ENCODE assay signal across 17 mouse cellular contexts in genomic region chr16:94095109-94095822, GRCm38 (mm10). TPM values are rescaled to one million over a fixed set of nuclear protein-coding genes. Genes with fewer than 3 reads are reported as not detected.
DNase-seq lines count a peak whose midpoint lies in the region; ATAC-seq and TF ChIP-seq lines count a peak whose summit lies in the region.
"Had no signal": no experiment of that assay in that cellular context is flagged by ENCODE, and none has a peak within 500 bp of the region (broad histone marks: within the 10 kb centered on the region; RNA-seq: fewer than 3 reads in every experiment).

No protein-coding gene starts in this region.

- no peaks in the 10 kb centered on the region for H3K36me3 ChIP-seq in lung, embryonic 14.5 days (ENCODE audit: insufficient read depth)
- H3K36me3 ChIP-seq in limb, embryonic 12.5 days: no peaks in the 10 kb centered on the region

- ATAC-seq in lung, embryonic 14.5 days (ENCODE audit: insufficient read depth): no peak
- ATAC-seq in limb, embryonic 12.5 days (ENCODE audit: insufficient number of reproducible peaks, insufficient read depth, low FRiP score, low TSS enrichment, low read depth): no peak
- ATAC-seq: activated CD4-positive, CD25-positive, alpha-beta regulatory T cell, adult 4 months had no signal

- TF ChIP-seq CTCF in gastrocnemius, adult 2 months (IDR thresholded peaks at IDR 0.05): no peak
- no peak for TF ChIP-seq CTCF in lung, embryonic 14.5 days (IDR thresholded peaks at IDR 0.05; ENCODE audit: low read depth)

- H3K27me3 ChIP-seq in lung, embryonic 14.5 days (ENCODE audit: insufficient read depth, low read length): peaks cover 81% of the 10 kb centered on the region
- H3K27me3 ChIP-seq in limb, embryonic 12.5 days: peaks cover 91% of the 10 kb centered on the region

- H3K9ac ChIP-seq in lung, embryonic 14.5 days: no peak overlapping the region
- no peak overlapping the region for H3K9ac ChIP-seq in limb, embryonic 12.5 days (replicated peaks)

- intact Hi-C loops in gastrocnemius, adult 2 months (cut with DNase I): no loop called here
- intact Hi-C loops in gastrocnemius, postnatal 14 days (cut with DNase I; ENCODE audit: low total_unique reads): no loop called here

- H3K27ac ChIP-seq in gastrocnemius, adult 2 months: no peak overlapping the region
- H3K27ac ChIP-seq in lung, embryonic 14.5 days (ENCODE audit: low read depth): no peak overlapping the region
- H3K27ac ChIP-seq in limb, embryonic 12.5 days: no peak overlapping the region

- no peaks in the 10 kb centered on the region for H3K9me3 ChIP-seq in lung, embryonic 14.5 days (ENCODE audit: low read depth, low read length)
- no peaks in the 10 kb centered on the region for H3K9me3 ChIP-seq in limb, embryonic 12.5 days

- no peak overlapping the region for H3K4me2 ChIP-seq in lung, embryonic 14.5 days
- H3K4me2 ChIP-seq in limb, embryonic 12.5 days: peak overlapping the region; percentile 26

- 2% methylated on average over 26 of the region's 26 CpGs for WGBS in lung, embryonic 14.5 days
- 1% methylated on average over 26 of the region's 26 CpGs for whole genome bisulfite sequencing in limb, embryonic 12.5 days

- peak overlapping the region; percentile 34 for H3K4me3 ChIP-seq in gastrocnemius, adult 2 months
- H3K4me3 ChIP-seq in lung, embryonic 14.5 days (ENCODE audit: low read depth, low read length): no peak overlapping the region
- H3K4me3 ChIP-seq in limb, embryonic 12.5 days (replicated peaks): no peak overlapping the region; the same call in 1 of the 2 replicates

- H3K4me1 ChIP-seq in lung, embryonic 14.5 days (ENCODE audit: insufficient read depth): no peaks in the 10 kb centered on the region
- peaks cover 32% of the 10 kb centered on the region for H3K4me1 ChIP-seq in limb, embryonic 12.5 days (replicated peaks)

- DNase-seq in gastrocnemius, adult 2 months: no peak
- no peak for DNase-seq in gastrocnemius, postnatal 14 days
- DNase-seq in lung, embryonic 14.5 days: peak; percentile 51
- DNase-seq in lung, postnatal 4 days: no peak
- DNase-seq in embryo, embryonic 10 days (ENCODE audit: low spot score): peak; percentile 41
- DNase-seq in adrenal gland, adult 2 months: no peak
- no peak for DNase-seq in left cerebral cortex, adult 11 months (ENCODE audit: low spot score)
- DNase-seq: cerebellum, adult 9-10 months; gastrocnemius, postnatal 36 days; kidney, adult 18-20 months; right cerebral cortex, postnatal 14 days; thymus, postnatal 36 days had no signal

RNA-seq across cellular contexts. Expression of gene Sim2, which starts 10.5 kb away (rescaled TPM):
- total RNA-seq in gastrocnemius, adult 2 months (2021): 10 to 100 TPM; 15.0 to 17.9 TPM
- total RNA-seq in gastrocnemius, postnatal 14 days (2021): 10 to 100 TPM in 1 of 2 experiments, 1 to 10 TPM in 1; 9.7 to 11.4 TPM
- polyA plus RNA-seq in lung, embryonic 14.5 days (2014; fragmentation: Nextera tagmentation; extraction: Ambion mirVana): 0.04 TPM in 1 of 2 replicates, not detected in the other
- 2.0 and 2.3 TPM in 2 replicates for polyA plus RNA-seq in limb, embryonic 12.5 days (2016; fragmentation: Nextera tagmentation; extraction: Ambion mirVana)
- total RNA-seq in adrenal gland, adult 2 months (2021): not detected
- not detected in 2 replicates for polyA plus RNA-seq in adrenal gland, adult 2 months (2012; rRNA removed)
- total RNA-seq: liver, adult 2 months; MEL had no signal
- polyA plus RNA-seq: activated CD4-positive, CD25-positive, alpha-beta regulatory T cell, adult 4 months; heart, postnatal 0 days; liver, adult 2 months had no signal

Comparison
In these comparisons a context has a peak if more than half of its experiments do, and no peak if none do; other contexts are left out.
1. DNase-seq: peak in lung, embryonic 14.5 days (single experiment) and embryo, embryonic 10 days (single experiment); none in gastrocnemius, adult 2 months (single experiment), gastrocnemius, postnatal 14 days (single experiment), lung, postnatal 4 days (0 of 2), adrenal gland, adult 2 months (single experiment) and left cerebral cortex, adult 11 months (single experiment).
2. RNA of gene Sim2, which starts 10.5 kb away (total RNA-seq): 15.0 to 17.9 TPM in gastrocnemius, adult 2 months and 9.7 to 11.4 TPM in gastrocnemius, postnatal 14 days; not detected in adrenal gland, adult 2 months; every median in the first group is over 10 times any median in the second.